Mouse (Mus musculus) liver, embryonic 12.5 days (tissue): ENCODE results near the gene Nasp. TPM values are rescaled to one million over a fixed set of nuclear protein-coding genes. Genes with fewer than 3 reads are reported as not detected.
A peak's percentile ranks its signal among the peaks of the same experiment; 100 is the strongest.

Experiments used
- ATAC-seq: fragments of 200-750 bp; cut with Nextera tagmentation; 2 replicates; pipeline ENCODE4 v1.8.0; 2017; ENCODE audit warnings: moderate number of reproducible peaks, mild to moderate bottlenecking, moderate library complexity
- H3K27ac ChIP-seq: fragments of 300-500 bp; sonication (generic); 2 replicates; pipeline ENCODE4 v1.5.1; 2016; ENCODE audit warnings: mild to moderate bottlenecking
- H3K27me3 ChIP-seq: fragments of 300-500 bp; sonication (generic); replicated peaks from 2 replicates; pipeline ENCODE4 v1.6.1; 2016; ENCODE audit warnings: mild to moderate bottlenecking, moderate library complexity
- H3K36me3 ChIP-seq: fragments of 300-500 bp; sonication (generic); 2 replicates; pipeline ENCODE4 v1.6.1; 2016; ENCODE audit warnings: mild to moderate bottlenecking, moderate library complexity
- H3K4me1 ChIP-seq: fragments of 300-500 bp; sonication (generic); 2 replicates; pipeline ENCODE4 v1.6.1; 2016
- H3K4me2 ChIP-seq: fragments of 300-500 bp; sonication (generic); 2 replicates; pipeline ENCODE4 v1.6.1; 2016; ENCODE audit warnings: mild to moderate bottlenecking, moderate library complexity
- H3K4me3 ChIP-seq: fragments of 300-500 bp; sonication (generic); 2 replicates; pipeline ENCODE4 v1.5.1; 2016; ENCODE audit warnings: mild to moderate bottlenecking, moderate library complexity
- H3K9ac ChIP-seq: fragments of 300-500 bp; sonication (generic); 2 replicates; pipeline ENCODE4 v1.6.1; 2016; ENCODE audit warnings: mild to moderate bottlenecking, moderate library complexity
- H3K9me3 ChIP-seq: fragments of 300-500 bp; sonication (generic); replicated peaks from 2 replicates; pipeline ENCODE4 v1.6.1; 2016; ENCODE audit warnings: mild to moderate bottlenecking, moderate library complexity
- WGBS: fragments of 180-500 bp; shearing (Covaris S2); methylation state at CpG from one replicate; pipeline ENCODE4 v1.1.7; 2016; ENCODE audit not compliant: insufficient replicate concordance; 5-methylcytosine and 5-hydroxymethylcytosine counted together
- polyA plus RNA-seq: library from polyadenylated mRNA; unstranded; fragments of >200 nt; fragmentation: Nextera tagmentation; extraction: Ambion mirVana; gene quantifications from 2 replicates; pipeline ENCODE4 v1.2.1, GENCODE M21; 2016

Nasp gene
- polyA plus RNA-seq, 1 experiment from 2014 or later: 95.8 TPM

DNA sequence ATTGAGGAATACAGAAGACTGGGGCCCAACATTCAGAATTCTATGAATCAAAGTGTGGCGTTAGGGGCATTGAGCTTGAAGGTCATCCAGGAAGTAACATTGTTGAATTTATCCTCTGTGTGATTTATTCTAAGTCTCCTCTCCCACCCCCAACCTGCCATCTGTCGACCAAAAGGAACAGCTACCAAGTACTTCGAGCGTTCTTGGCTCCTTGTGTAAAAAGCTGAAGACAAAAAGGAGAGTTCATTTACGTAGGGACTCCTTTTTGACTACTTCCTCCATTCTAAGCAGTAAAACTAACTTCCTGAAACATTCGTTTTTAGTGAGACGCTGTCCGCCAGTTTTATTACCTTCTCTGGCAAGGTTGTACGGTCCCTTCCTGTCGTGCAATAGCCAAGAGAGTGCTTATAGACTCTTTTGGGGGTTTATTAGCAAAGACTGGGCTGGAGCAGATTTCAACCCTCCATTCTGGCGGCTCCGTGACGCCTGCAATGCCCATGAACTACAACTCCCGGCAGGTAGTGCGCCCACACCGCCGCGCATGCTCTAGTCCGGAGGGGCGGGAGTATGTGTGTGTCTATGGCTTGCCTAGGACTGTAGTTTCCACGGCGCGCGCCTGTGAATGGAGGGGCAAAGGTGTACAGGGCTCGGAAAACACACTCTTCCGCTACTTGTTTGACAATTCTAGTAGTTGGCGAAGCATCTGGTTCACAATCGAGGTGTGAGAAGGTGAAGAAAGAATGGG is 71.0 kb downstream of the Nasp start:
- H3K36me3 ChIP-seq: peaks cover 34% of the 10 kb centered on the region
- H3K27me3 ChIP-seq: no peaks in the 10 kb centered on the region
- H3K4me2 ChIP-seq: peak overlapping the region; percentile 96
- H3K27ac ChIP-seq: peak overlapping the region; percentile 97
- H3K9ac ChIP-seq: peak overlapping the region; percentile 96
- H3K4me1 ChIP-seq: peaks cover 32% of the 10 kb centered on the region
- ATAC-seq: peak; percentile 93
- no peaks in the 10 kb centered on the region for H3K9me3 ChIP-seq
- 0% methylated on average over 28 of the region's 28 CpGs for WGBS
- peak overlapping the region; percentile 97 for H3K4me3 ChIP-seq

DNA sequence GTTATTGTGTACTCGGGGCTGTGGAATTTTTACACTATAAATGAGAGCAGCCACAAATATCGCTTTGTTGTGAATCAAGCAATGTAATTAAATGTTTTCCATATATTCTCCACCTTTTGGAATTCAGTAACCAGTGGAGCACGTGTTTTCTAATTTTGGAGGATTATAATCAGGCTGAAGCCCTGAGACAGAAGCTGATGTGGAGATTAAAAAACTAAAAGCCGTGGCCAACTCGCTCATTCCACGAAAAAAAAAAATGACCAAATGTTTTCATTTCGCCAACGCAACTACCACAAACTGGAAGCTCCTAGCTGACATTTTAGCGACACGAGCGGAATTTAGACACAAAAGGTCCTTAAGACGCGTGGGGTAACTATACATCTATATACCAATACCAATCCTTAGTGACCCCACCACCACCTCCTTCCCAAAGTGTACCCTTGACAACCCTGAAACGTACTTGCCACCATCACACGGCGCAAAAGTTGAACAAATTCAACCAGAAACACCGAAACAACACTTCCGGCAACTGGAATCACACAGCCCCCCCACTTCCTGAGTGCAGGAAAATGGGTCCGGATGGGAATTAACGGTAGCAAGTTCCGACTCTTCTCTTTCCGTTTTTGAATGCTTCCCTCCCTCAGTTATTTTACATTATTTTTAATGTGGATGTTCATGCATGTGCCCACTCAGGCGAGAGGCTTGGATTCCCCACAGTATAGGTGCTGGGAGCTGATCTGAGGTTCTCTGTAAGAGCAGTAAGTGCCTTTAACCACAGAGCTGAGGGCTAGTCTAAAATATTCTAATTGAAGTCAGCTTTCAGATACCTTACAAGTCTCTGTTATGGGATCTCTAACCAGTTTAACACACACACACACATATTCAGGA is 72.1 kb downstream of the Nasp start, which contains the start of gene Tmem69:
TSS of gene Tmem69 (minus strand) at position 524 of the 888 bp plus-strand sequence.
- Histone ChIP-seq H3K9ac (peak within 1 kb of the TSS; percentile 96), H3K4me1 (peaks cover 26% of the 10 kb centered on the region), H3K4me2 (peak within 1 kb of the TSS; percentile 96), H3K36me3 (peaks cover 29% of the 10 kb centered on the region), H3K4me3 (peak within 1 kb of the TSS; percentile 97), H3K27ac (peak within 1 kb of the TSS; percentile 97), H3K27me3 (no peaks in the 10 kb centered on the region), H3K9me3 (no peaks in the 10 kb centered on the region)
- ATAC-seq: no peak
- 4% methylated on average over 23 of the region's 23 CpGs for WGBS

DNA sequence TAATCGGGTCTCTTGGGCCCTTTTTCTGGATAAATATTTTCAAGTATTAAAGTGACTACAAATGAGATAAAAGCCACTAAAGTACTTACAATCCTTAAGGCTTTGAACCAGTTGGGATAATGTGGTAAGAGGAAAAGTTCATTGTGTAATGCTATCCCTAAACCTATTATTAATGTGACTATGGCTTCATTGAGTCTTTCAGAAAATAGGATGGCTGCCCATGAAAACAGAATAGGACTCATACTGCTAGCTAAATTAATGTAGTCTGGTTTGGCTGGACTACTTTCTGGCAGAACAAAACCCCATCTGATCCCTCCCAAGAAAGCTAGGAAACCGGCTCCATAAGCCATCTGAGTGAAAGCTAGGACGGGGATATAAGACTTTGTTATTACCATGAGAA is 74.7 kb downstream of the Nasp start:
- Histone ChIP-seq H3K36me3 (peaks cover 25% of the 10 kb centered on the region), H3K27me3 (no peaks in the 10 kb centered on the region), H3K4me2 (no peak overlapping the region), H3K4me3 (no peak overlapping the region), H3K27ac (no peak overlapping the region), H3K4me1 (peaks cover 7% of the 10 kb centered on the region; the same call in 1 of the 2 replicates), H3K9me3 (no peaks in the 10 kb centered on the region), H3K9ac (no peak overlapping the region)
- 85% methylated on average over 3 of the region's 3 CpGs for WGBS
- no peak for ATAC-seq

Other genes with a start within 250 kb of the Nasp start
- 13.9 and 14.2 TPM in 2 replicates for gene Mast2, start 163.8 kb downstream of the Nasp start, polyA plus RNA-seq
- gene Ipp, start 120.4 kb downstream of the Nasp start, polyA plus RNA-seq: 17.8 and 18.0 TPM in 2 replicates
- 34.6 and 39.3 TPM in 2 replicates for gene Tmem69, start 72.0 kb downstream of the Nasp start, polyA plus RNA-seq
- 19.0 and 19.4 TPM in 2 replicates for gene Gpbp1l1, start 70.3 kb downstream of the Nasp start, polyA plus RNA-seq
- gene Ccdc17, start 31.3 kb downstream of the Nasp start, polyA plus RNA-seq: 1.5 and 1.9 TPM in 2 replicates
- 281 and 287 TPM in 2 replicates for gene Akr1a1, start 23.7 kb upstream of the Nasp start, polyA plus RNA-seq
- gene Prdx1, start 57.6 kb upstream of the Nasp start, polyA plus RNA-seq: 916 and 985 TPM in 2 replicates
- 17.5 and 18.9 TPM in 2 replicates for gene Mmachc, start 80.5 kb upstream of the Nasp start, polyA plus RNA-seq
- gene Ccdc163, start 80.6 kb upstream of the Nasp start, polyA plus RNA-seq: 17.3 and 17.5 TPM in 2 replicates
- gene Tesk2, start 93.0 kb upstream of the Nasp start, polyA plus RNA-seq: 2.2 and 2.6 TPM in 2 replicates
- 20.8 and 22.9 TPM in 2 replicates for gene Toe1, start 179.7 kb upstream of the Nasp start, polyA plus RNA-seq
- 4.8 and 6.2 TPM in 2 replicates for gene Mutyh, start 179.8 kb upstream of the Nasp start, polyA plus RNA-seq
- 0.49 and 0.75 TPM in 2 replicates for gene Hpdl, start 193.8 kb upstream of the Nasp start, polyA plus RNA-seq
- 0.10 and 0.15 TPM in 2 replicates for gene Zswim5, start 249.4 kb upstream of the Nasp start, polyA plus RNA-seq